Mouse (Mus musculus): ENCODE results near the gene Wnt5b.

The Wnt5b gene

DNA sequence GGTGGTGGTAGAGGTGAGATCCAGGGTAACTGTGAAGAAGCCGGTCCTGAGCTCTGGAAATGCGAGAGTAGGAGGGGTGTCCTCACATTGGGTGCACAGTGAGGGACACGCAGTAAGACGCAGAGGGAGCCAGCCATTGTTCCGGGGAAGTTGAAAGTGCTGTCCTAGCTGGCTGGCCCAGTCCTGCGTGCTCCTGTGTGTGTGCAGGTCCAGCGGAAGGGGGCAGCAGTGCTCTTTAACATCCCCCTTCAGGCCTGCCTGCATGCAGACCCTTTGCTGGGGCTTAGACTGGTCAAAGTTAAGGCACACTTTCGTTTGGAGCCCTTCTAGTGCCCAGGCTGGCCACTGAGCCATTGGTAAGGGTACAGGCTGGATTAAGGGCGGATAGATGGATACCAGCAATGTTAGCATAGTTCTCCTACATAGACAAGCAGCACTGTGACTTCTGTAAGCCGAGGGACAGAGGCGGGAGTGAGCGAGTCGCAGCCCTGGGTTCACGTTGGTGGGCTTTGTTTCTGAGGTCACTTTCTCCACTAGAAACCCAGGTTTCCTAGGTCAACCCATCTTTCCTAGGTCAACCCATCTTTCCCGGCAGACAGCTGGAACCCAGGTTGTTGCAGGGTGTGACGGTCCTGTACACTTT lies 61.1 kb downstream of the Wnt5b start:
- DNase-seq: peak; percentile 67

DNA sequence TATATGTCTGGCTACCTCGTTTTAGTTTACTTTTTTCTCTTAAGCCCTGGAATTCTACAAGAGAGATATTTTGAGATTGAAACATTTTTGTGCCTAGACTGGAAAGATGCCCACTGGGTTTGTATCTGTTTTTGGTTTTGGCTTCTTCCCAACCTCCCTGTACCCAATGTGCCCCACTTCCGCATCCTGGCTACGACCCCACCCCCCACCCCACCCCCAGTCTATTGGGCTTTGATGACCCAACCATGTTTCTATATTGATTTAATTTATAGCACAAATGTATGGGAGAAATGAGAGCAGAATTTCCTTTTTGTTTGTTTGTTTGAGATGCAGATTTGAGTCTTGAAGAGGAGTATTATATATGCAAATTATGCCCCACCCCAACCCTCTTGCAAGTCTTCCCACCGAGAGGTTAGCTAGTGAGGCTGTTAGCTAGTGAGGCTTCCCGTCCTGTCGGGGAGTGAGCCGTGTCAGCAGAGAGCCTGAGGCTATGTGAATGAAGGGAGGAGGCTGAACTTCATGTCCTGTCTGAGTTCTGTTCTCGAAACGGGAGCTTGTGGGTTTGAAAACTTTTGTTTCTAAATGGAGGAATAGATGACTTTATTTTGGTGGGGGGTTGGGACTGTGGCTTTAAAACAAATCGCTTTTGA lies 62.3 kb downstream of the Wnt5b start:
- DNase-seq: peak; percentile 49

DNA sequence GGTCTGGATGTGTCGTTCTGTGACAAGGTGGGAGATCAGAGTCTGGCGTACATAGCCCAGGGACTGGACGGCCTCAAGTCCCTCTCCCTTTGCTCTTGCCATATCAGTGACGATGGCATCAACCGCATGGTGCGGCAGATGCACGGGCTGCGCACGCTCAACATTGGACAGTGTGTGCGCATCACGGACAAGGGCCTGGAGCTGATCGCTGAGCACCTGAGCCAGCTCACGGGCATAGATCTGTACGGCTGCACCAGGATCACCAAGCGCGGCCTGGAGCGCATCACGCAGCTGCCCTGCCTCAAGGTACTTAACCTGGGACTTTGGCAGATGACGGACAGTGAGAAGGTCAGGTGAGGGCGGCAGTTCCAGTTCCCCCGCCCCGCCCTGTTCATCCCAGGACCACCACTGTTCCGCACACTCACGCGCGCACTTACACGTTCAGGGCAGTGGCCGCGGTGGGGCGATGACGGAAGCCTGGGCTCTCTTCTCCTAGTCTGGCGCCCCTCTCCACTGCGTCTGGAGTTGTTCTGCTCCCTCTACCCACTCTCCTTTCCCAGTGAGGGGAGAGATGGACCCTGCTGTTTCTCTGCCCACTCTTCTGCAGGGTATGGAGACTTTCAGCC lies 63.3 kb downstream of the Wnt5b start:
- DNase-seq: peak; percentile 11

DNA sequence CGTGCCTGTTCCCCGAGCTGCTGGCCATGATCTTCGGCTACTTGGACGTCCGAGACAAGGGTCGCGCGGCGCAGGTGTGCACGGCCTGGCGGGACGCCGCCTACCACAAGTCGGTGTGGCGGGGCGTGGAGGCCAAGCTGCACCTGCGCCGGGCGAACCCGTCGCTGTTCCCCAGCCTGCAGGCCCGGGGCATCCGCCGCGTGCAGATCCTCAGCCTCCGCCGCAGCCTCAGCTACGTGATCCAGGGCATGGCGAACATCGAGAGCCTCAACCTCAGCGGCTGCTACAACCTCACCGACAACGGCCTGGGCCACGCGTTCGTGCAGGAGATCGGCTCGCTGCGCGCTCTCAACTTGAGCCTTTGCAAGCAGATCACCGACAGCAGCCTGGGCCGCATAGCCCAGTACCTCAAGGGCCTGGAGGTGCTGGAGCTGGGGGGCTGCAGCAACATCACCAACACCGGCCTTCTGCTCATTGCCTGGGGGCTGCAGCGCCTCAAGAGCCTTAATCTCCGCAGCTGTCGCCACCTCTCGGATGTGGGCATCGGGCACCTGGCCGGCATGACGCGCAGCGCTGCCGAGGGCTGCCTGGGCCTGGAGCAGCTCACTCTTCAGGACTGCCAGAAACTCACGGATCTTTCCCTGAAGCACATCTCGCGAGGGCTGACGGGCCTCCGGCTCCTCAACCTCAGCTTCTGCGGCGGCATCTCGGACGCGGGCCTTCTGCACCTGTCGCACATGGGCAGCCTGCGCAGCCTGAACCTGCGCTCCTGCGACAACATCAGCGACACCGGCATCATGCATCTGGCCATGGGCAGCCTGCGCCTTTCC lies 64.1 kb downstream of the Wnt5b start:
- DNase-seq: peak; percentile 49

DNA sequence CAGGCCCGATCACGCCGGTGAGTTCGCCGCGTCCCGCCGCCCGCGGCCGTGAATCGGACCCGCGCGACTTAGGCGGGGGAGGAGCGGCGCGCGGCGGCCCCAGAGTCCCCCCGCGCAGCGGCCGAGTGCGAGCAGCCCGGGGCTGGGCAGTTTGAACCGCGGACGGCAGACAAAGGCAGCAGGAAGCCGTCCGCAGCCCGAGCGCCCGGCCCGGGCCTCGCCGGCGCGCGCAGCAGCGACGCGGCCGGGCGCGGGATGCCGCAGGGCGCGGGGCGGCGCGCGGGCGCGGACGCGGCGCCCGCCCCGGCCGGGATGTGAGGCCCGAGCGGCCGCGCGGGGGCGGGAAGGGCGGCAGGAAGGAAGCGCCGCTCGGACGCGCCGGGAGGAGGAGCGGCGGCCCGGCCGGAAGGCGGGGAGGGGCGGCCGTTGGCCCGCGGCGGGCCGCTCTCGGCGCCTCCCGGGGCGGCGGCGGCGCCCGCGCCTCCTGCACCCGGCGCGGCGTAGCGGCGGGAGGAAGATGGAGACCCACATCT lies 64.7 kb downstream of the Wnt5b start, which contains the start of gene Fbxl14:
Gene Fbxl14 (plus strand): TSS at position 326 of the 533 bp plus-strand sequence.
- peak; percentile 61 for DNase-seq

DNA sequence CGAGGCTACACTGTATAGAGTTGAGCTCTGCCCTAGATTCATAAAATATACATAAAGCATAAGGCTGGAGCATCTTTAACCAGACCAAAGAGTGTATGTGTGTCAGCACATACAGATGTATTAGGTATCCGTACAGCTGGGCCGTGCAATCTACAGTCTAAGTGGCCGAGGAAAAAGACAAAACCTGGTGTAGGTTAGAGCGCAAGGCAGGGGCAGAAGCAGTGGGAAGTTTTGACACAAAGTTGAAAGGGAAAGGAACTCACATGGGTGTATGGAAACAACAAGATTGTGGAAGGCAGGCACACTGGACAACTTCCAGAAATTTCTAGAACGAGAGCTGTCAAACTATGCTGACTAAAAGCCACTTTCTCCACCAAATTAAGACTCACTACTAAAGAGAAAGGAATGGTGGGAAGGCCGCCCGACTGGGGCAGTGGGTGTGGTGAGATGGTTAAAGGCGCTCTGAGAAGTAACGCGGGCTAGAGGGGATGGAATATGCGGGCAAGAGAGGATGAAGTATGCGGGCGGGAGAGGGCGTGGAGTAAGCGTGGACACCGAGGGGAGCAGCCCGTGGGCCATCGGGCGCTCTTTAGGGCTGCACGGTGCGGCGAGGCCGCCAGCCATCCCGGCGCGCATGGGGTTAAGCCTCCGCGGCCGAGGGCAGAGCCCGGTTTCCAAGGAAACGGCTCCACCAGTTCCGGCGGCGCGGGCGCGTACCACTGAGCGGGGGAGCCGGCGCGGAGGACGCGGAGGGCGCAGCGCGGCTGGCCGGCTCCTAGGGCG lies 65.4 kb downstream of the Wnt5b start:
- DNase-seq: peak; percentile 86

DNA sequence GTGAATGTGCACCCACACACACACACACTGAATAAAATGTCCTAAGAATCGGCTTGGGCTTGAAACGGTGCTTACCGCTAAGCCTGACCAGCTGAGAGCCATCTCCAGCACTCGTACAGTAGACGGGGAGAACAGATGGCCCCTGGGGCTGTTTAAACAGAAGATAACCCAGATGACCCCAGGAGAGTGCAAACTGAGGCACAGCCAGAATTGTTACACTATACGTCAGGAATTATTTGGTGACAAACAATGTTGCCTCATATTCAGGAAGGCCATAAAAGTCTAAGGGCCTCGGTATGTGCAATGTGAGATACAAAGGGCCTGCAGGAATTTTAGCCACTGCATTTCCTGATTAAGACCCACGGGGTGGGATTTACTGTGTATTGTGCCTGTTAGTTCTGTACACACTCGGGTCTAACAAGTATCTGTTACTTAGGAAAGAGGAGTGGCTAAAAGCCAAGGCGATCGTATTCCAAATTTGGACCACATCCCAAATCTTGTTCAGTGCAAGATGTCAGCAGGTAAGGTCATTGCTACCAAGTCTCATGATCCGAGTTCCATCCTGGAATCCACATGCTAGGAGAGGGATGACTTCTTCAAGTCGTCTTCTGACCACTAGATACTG lies 66.3 kb downstream of the Wnt5b start:
- DNase-seq: no peak

DNA sequence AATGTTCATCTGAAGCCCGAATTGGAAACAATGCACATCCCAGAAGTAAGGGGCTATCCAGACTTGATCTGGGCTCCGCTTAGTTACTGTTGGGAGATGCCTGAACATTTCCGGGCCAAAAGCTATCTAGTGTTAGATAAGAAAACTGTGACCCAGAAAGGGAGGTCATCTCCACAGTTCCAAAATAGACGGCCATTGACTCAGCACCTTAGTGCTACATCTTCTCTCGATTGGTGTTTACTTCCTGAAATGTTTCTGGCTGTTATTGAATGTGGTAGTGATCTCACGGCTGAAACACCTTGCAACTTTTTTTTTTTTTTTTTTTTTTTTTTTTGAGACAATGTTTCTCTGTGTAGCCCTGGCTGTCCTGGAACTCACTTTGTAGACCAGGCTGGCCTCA lies 68.2 kb downstream of the Wnt5b start:
- DNase-seq: no peak

DNA sequence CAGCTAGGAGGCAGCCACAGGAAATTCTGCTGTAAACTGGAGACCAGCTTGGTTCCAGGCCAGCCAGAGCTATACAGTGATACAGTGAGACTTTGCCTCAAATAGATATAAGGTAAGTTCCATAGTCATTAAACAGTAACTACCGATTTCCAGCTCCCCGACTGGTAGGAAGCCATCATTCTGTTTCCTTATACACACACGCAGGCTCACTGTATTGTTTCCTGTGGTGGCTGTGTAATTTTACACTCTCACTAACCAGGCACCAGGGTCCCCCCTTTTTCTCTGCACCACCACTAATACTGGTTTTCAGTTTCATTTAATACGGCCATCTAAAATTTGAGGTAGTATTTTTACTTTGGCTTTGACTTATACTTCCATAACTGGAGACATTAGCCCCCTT lies 70.2 kb downstream of the Wnt5b start:
- no peak for DNase-seq

DNA sequence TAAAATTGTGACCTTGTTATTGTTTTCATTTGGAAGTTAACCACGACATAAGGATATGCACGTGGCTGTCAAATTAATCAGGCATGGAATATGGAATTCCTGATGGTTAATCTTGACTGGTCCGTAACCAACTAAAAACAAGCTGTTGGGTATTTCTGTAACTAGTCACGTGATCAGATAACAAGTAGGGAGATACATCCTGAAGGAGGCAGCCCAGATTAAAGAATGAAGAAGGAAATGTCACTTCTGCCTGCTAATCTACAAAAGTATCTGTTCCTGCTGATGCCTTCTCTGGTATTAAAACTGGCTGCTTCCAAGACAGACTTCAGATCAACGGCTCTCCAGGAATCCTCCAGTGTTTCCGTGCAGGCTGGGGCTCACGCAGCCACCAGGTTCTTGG lies 70.7 kb downstream of the Wnt5b start:
- DNase-seq: no peak

DNA sequence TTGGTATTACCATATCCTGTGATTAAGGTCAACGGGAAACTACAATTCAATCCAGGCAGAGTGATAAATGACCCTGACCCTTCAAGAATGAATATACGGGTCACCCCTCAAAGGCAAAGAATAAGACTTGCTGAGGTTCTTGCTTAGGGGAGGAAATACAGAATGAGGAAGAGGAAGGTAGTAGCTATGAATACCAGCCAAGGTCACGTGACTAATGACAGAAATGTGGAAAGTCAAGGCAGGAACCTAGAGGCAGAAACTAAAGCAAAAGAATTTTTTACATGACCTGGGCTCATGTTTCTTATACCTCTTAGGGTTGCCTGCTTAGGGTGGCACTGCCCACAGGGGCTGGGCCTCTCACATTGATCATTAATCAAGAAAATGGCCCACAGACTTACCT lies 71.4 kb downstream of the Wnt5b start:
- no peak for DNase-seq

DNA sequence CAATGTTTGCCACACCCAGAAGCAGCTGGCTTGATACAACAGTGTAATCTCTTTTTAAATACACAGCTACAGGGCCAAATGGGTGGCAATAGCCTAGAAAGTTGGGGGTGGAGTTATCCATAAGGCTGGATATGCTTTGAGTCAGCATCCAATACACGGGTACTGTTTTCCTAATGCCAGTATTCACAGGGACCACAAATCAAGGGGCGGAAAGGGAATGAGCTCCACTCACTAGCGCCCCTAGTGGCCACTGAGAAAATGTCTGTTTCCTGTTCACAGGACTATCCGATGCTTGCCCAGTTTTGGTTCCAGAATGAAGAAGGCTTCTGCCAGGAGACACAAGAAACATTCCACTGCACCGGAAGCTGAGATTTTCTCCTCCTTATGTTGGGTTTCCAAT lies 72.0 kb downstream of the Wnt5b start:
- DNase-seq: peak; percentile 72

DNA sequence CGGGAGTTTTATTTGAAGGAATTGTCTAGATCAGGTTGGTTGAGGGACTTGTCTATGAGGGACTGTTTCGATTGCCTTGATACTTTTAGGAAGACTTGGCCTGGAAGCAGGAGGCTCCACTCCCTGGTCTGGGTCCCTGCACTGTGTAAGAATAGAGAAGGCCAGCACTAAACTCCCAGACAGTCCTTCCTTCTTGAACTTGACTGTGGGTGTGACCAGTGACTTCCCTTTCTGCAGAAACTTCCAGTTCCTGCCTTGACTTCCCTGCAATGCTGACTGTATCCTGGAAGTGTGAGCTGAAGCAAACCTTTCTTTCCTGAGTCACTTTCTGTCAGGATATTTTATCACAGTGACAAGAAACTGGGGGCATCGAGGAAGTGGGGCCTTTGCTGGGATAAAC lies 73.4 kb downstream of the Wnt5b start:
- no peak for DNase-seq

DNA sequence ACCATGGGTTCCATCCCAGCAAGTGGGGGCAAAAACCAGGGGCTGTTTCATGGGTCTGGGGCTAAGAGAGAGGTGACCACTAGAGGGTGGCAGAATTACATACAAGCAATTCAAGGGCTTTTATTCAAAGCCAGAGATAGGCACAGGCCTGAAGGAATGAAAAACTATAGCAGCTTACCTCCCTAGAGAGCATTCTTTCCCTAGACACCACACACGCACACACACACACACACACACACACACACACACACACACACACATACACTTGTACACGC lies 76.4 kb downstream of the Wnt5b start:
- no peak for DNase-seq

DNA sequence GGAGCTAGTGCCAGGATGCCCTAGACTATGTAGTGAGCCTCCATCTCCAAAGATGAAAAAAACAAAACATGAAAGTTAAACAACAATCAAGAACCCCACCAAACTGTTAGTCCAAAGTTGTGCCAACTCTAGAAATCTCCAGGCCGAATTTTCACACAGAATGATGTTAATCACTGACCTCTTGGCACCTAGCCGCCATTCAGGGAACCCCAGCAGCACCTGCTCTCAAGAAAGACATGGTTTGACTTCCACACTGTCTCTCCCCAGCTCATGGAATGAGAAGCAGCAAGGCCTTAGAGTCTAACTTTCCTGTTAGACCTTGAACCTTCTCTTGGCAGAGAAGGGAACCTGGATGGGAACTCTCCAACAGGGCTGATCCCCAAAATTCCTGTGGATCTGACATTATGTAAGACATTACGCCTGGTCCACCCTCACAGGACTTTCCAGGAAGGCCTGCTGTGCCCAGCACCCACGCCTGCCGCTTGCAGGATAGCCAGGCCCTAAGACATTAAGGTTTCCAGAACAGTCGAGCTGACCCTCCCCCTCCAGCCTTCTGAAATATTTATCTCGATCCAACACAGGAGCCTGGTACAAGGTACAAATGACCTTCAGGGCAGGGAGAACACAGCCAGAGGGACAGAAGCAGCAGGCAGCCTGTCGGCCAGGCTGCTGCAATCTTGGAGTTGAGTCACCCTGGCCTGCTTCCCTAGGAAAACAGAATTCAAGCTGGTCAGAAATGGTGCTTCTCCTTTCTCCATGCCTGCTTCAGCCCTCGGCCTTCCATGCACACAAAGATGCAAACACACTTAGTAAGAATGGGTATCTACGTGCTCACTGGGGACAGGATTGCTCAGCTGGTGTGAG lies 77.0 kb downstream of the Wnt5b start:
- no peak for DNase-seq

DNA sequence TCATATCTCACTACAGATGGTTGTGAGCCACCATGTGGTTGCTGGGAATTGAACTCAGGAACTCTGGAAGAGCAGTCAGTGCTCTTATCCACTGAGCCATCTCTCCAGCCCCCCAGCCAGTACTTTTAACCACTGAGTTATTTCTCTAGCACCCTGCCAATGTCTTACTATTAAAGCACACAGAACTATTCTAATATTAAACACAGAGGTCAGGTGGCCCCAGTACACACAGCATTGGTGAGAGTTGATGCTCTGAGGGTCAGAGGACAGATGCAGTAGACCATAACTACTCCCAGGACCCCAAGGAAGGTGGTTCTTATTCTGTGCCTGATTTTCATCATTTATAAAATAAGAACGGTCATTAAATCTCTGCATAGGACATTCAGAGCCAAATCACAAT lies 78.0 kb downstream of the Wnt5b start:
- DNase-seq: no peak

DNA sequence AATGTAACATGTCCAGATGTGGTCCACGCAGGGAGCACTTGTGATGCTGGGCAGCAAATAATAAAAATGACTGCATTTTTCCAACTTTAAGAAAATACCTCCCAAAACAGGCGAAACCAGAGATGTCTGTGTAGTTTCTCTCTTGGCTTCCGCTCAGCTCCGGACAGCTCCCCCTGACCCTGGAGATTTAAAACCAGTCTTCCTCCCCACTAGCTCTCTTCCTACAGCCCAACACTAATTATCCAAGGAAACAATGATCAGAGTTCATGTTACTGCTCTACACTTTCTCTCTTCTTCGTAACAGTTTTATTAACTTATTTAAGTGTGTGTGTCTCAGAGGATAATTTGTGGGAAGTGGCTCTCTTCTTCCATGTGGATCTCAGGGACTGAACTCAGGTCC lies 83.8 kb downstream of the Wnt5b start:
- no peak for DNase-seq

DNA sequence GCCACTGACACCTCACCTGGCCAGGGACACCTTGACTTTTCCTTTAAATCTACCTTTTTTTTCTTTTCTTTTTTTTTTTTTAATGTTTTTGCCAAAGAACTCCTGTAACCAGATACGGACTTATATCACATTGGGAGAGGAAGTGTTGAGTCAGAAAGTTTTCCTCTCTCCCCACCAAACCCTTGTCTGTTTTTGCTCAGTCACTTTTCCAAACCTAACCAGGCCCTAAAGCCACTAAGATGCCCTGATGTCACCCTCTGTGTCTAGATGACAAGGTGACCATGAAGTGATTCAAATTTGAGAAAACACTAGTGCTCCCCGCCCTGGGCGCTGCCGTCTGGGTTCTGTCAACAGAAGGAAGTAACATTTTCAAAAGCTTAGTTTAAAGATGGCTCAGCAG lies 85.1 kb downstream of the Wnt5b start:
- no peak for DNase-seq

DNA sequence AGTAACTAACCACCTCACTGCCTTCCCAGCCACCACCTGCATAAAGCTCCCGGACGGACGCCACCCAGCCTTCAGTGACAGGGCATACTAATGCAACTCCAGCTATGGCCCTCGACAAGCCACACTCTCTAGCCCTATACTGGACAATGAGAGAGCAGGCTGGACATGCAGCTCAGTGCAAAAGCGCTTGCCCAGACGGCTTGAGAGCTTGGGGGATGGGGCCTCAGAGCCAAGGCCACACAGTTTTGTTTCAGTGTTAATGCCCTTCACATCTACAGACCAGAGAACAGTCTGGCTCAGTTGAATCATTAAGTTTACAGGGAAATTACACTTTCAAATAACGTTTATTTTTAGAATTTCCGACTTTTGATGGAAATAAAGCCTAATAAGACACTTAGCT lies 86.0 kb downstream of the Wnt5b start:
- no peak for DNase-seq

DNA sequence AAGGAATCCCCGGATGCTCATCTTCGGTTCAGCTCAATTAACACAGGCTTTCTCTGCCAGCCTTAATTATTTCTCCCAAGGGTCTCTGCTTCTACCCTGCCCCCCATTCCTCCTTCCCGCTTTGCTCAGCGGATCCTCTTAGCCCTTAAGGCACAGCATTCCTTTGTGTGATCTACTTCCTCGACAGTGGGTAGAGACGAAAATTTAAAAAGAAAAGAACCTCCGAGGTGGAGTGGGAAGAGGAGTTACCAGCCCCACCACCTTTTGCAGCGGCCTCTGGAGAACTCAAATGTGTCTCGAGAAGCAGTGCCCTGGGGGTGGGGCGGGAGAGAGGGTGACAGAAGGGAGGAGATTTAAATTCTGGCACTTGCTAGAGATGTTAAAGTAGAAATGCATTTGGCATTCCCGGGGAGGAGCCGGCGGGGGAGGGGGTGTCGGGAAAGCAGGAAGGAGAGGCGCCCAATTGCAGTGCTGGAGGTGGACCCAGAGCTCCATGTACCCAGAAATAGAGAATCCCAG lies 92.1 kb downstream of the Wnt5b start:
- peak; percentile 68 for DNase-seq

Data from lung, postnatal 36 days (tissue).